Mouse (Mus musculus) heart, adult 18-20 months (tissue): ENCODE measurements at regions not wholly inside any gene's neighbourhood (a gene's known extent, or its start where the extent isn't known, plus 50 kb on each side); places are given as distances from the start of the nearest gene placed in this dataset.
A peak's percentile ranks its signal among the peaks of the same experiment; 100 is the strongest.

Experiments used
- DNase-seq, 2 experiments: peaks; one replicate each; pipeline ENCODE4 v3.0.0; 2021 to 2022; ENCODE audit warnings: mixed read lengths in 1 of 2

DNA sequence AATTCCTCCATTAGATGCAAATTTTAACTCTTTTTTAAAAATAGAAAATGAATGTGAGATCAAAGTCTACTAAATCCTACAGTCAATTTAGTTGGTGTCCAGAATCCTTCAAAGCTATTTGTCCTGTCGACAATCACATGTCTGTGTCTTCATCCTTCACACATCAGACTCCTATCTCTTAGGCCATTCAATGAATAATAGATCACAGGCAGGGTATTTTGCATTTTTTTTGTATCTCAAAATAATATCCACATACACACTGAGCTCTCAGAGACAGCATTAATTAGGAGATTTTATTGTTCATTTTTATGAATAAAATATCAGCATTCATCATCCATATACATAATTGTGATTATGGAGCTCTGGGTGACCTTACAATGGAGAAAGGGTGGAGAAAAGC is 427.2 kb downstream of the Hao1 start:
- no peak for DNase-seq

DNA sequence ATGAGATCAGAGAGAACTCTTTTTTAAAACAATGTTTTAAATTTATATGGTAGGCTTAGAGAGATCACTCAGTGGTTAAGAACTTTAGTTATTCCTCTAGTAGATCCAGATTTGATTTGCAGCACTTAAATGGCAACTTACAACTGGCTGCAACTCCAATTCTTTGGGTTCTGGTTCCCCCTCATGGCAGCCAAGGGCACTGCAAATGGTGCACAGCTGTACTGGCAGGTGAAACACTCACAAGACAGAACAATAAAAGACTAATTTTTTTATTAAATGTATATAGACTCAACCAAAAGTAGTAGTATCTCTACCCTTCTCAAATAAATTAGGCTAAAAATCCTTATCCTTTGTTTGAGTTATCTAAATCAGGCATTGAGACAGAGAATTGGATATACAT is 446.9 kb downstream of the Hao1 start:
- no peak for DNase-seq

DNA sequence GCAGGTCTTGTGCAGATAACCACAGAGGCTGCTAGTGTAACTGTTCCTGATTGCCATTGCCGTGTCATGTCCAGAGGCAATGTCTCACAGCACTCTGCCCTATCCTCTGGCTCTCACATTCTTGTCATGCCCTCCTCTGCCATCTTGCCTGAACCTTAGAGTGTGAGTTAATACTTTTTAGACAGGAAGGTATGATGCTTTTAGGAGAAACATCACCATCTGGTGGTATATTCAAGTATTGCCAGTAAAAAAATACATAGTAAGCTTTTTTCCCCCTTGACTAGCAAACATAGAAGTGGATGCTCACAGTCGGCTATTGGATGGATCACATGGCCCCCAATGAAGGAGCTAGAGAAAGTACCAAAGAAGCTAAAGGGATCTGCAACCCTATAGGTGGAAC is 465.8 kb downstream of the Hao1 start:
- no peak for DNase-seq

DNA sequence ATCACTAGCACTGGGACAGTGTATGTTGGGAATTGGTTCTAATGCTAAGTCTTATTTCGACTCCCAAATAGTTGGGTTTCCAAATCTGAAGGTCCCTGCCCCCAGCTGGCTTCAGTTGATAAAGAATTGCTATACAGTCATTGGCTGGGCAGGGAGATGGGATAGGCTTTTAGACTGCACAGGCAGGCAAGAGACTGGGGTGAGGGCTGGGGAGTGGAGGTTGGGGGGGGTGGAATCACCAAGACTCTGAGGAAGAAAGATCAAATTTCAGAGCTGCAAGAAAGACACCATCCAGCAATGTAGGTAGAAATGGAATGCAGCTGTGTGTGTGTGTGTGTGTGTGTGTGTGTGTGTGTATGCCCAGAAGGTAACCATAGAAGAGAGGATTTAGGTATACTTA is 474.0 kb downstream of the Hao1 start:
- no peak for DNase-seq

DNA sequence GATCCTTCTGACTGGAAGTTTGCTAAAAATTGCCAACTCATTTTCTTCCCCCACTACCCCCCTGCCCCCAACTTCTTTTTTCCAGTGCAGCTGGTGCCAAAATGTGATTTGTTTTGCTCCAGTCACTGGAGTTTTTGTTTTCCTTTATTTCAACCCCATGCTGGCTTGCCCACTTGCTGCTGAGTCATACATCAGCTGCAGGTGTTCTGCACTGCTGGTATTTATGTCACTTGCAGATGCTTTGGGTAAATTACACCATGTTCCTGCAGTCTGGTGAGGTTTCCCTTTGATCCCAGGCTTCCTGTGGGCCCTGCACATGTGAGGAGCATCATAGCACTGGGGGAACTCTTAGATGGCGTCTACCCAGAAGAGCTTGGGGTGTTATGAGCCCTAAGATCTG is 476.2 kb downstream of the Hao1 start:
- DNase-seq, result no peak

DNA sequence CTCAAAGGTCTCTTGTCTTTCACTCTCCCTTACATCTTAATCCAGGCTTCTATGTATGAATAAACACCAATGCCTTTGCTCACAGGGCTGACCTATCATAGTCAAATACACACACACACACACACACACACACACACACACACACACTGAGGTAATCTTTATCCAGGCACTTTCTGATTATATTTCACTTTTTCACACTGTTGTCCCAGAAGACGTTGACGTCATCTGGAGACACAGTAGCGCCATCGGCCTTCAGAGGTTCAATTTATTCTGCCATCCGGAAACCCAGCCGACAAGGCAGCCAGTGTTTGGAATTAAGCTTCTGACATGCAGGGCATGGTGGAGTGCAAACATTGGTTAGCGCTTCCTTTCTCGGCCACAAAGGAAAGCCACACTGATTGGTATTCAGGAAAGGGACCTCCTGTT is 486.2 kb downstream of the Hao1 start:
- no peak for DNase-seq

DNA sequence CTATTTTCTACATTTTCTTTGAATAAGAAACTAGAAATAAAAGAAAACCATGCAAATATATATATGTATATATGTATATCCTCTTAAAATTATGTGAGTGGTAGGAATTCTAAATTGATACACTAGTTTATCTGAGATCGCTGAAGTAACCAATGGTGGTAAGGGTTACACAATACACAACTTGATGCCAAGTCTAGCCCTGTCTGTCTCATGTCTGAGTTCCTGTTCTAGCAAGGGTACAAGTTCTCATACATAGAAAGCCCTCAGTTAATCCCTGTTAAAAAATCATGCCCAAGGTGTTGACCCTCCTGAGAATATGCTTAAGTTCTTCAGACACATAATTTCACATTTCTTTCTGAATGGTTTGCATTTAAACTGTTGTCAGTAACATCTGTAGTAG is 486.8 kb downstream of the Hao1 start:
- DNase-seq, result no peak

DNA sequence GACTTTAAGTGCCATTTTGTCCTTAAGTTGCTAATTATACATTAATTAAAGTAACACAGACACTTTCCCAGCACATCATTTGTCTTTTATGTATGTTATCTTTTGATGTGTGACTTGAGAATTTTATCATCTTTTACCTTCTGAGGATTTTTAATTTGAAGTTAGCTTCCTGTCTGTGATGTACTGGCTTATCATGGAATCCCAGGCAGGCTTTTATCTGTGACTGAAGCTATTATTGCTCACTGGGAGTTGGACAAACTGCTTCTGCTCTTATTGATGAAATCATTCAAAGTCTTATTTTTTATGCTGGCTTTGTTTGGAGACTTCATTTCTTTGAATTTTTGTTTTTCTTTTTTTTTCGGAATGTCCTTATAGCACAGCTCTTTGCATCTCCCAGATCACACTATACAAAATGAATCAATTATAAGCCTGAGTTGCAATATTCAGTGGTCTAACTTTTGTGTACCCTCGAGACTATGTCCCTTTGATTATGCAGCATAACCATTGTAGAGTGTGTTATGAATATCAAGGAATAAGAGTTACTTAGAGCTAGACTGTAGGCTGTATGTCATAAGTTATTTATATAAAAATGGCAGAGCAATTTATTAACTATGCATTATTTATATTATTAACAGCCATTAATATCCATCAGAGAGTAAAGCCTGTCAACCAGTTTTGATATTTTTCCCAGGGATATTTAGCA is 494.1 kb downstream of the Hao1 start:
- no peak for DNase-seq

DNA sequence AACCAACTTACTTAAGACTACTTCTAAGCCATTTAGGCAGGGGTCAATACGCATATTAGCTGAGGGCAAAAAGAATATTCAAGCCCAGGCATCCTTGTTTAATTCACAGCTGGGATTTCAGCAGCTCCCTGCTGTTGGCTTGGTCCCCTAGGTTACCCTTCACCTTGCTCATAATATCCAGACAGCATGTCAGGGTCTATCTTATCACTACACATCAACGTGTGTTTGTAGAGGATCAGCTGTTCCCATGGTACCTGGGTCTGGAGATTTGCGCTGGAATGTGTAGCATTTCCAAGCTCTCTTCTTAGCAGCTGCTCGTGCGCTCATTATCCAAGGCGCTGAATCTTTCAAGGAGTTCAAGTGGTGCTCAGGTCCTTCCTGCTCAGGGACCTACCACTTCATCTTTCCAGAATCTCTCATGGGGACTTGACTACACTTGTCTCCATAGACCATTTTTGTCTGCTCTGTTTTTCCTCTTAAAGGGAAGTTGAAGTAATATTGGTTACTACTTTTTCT is 484.5 kb downstream of the Bmp2 start:
- DNase-seq, result no peak

DNA sequence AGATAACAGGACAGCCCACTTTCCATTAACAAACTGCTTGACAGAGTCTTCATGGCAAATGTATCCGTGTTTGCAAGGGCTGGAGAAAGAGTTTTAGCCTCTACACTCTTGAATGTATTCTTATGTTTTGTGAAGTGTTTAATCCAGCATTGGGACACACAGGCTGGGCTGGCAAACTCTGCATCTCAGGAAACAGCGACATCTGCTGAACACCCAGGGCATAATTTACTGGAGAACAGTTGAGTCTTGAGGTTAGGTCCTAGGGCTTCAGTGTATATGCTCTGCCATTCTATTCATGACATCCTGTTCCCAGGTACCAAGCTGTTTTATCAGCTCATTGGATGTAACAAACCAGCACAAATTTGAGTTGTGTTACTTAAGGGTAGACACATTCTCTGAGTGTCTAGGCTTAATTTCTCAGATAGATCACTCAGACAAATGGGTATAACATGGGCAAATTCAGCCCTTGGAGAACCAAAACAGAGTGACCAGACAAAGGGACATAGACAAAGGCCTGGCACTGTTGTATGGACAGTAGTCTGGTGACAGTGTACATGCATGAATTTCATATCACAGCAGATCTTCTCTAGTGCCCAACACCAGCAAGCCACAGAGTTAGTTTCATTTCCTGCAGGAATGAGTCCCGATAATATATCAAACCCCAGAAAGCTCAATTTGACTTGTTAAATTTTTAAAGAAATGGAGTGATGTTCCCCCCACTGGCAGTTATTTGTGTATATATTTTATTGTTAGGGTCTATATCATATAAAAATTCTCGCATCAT is 477.9 kb downstream of the Bmp2 start:
- peak; percentile 3 to 43 for DNase-seq

DNA sequence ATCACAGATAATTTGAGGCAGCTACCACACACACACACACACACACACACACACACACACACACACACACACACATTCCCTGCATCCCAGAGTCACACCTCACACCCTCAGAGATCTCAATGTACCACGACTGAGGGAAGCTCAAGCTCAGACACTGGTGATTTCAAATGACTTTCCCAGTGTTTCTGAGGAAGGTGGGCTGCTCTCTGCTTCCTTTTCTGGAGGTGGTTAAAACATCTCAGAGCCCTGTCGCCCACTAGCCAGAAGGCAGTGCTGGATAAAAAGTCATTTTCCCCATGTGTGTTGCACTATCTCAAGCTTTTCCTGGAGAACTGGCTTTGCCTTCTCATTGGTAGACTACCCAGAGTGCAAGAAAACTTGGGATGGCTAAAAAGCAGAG is 477.2 kb downstream of the Bmp2 start:
- DNase-seq, result no peak

DNA sequence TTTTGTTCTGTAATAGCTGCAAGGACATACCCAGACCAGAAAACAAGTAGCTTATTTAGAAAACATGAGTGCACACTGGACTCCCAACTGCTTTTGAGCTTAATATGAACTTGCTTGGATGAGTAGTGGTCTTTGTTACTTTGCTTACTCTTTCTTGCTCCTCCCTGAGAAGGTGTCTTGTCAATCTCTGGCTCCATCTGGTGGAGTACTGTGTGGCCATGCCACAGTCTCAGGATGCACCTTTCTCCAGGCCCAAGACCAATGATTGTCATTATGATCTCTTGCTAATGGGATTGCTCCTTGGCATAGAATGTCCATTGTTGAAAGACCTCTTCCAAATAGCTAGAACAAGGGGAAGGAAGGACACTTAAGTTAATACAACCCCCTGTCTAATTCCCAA is 465.1 kb downstream of the Bmp2 start:
- DNase-seq, result peak in 1 of 2 experiments; percentile 33

DNA sequence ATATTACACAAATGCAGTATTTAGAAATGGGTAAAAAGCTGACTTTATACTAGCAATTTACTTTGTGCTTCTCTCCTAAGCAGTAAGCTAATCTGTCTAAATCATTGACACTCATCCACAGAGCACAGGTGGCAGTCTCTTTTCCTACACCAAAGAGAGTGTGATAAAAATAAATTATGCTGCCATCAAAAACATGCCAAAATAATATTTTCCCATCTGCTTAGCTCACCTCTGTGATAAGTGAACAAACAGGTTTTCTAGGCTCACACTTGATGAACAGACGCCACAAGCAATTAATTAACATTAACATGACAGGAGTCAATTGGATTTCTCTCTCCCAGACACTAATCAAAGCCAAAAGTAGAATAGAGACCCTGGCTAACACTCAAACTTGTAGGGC is 451.2 kb downstream of the Bmp2 start:
- no peak for DNase-seq

DNA sequence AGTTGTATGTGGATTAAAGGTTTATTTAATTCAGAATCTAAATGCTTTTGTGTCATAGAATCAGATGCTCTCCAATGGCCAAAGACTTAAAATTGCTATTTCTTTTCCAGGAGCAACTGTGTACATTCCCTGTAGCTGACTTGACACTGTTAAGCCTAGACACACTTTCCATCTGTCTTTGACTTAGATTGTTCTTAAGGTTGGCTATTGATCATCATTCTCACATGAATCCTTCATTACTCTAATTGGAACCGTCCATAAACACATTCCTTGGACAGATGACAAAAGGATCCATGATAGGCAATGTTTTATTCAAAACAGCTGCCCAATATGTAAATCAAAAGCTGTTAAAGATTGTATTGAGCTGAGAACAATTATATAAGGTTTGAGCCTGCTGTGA is 442.8 kb downstream of the Bmp2 start:
- no peak for DNase-seq

DNA sequence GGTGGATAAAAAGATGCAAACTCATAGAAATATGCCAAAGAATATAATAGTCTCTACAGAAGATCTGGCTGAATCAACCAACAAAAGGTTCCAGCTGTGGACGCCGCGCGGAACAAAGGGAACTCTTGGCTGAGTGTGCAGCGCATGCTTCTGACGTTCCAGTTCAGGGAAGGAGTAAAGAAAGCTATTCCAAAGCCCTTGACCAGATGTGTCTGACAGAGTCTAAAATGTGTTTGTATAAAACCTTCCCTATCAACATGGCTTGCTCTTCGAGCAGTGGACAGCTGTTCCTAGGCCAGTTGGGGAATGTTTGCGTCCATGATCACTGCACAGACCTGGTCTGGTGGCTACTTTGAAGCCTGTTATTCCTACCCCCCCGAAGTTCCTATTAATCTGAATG is 442.4 kb downstream of the Bmp2 start:
- peak; percentile 40 to 47 for DNase-seq

DNA sequence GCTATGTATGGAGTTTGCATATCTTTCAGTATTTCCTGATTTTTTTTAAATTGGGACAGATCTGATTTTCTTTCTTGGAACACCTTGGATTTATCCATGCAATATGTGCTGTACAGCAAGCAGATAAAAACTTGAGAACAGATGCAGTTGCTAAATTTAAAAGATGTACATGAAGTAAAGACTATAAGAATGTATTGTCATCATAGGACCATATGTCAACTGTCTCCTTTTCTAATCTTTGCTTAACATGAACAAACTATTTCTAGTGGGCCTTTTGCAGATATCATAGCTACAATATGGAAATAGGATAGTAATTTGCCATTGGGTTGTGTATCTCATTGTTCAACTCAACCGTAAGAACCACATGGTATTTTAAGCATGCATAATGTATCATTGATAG is 435.7 kb downstream of the Bmp2 start:
- DNase-seq, result no peak
